Mouse (Mus musculus) forebrain, embryonic 14.5 days (tissue): ENCODE measurements at regions not wholly inside any gene's neighbourhood (a gene's known extent, or its start where the extent isn't known, plus 50 kb on each side); places are given as distances from the start of the nearest gene placed in this dataset.

Source experiments
- ATAC-seq: fragments of 200-750 bp; cut with Nextera tagmentation; 2 replicates; pipeline ENCODE4 v1.8.0; 2017; ENCODE audit warnings: mild to moderate bottlenecking, moderate library complexity
- DNase-seq: peaks from one replicate; pipeline ENCODE4 v3.0.0-alpha.2; 2015; ENCODE audit warnings: low spot score
- H3K27ac ChIP-seq: fragments of 300-500 bp; sonication (generic); 2 replicates; pipeline ENCODE4 v1.5.1; 2014; ENCODE audit warnings: low read depth, mild to moderate bottlenecking, control low read depth, low read length, moderate library complexity
- H3K27me3 ChIP-seq: fragments of 300-500 bp; sonication (generic); replicated peaks from 2 replicates; pipeline ENCODE4 v1.6.1; 2014; ENCODE audit warnings: low read length, control low read depth, mixed read lengths; ENCODE audit not compliant: control insufficient read depth, insufficient read depth
- H3K36me3 ChIP-seq: fragments of 300-500 bp; sonication (generic); 2 replicates; pipeline ENCODE4 v1.6.1; 2014; ENCODE audit warnings: low read length, control low read depth; ENCODE audit not compliant: control insufficient read depth, insufficient read depth
- H3K4me1 ChIP-seq: fragments of 300-500 bp; sonication (generic); 2 replicates; pipeline ENCODE4 v1.6.1; 2014; ENCODE audit warnings: antibody characterized with exemption, low read length, control low read depth; ENCODE audit not compliant: control insufficient read depth, insufficient read depth
- H3K4me2 ChIP-seq: fragments of 300-500 bp; sonication (generic); 2 replicates; pipeline ENCODE4 v1.6.1; 2014; ENCODE audit warnings: mild to moderate bottlenecking, control low read depth, low read length
- H3K4me3 ChIP-seq: fragments of 300-500 bp; sonication (generic); 2 replicates; pipeline ENCODE4 v1.5.1; 2014; ENCODE audit warnings: low read depth, low read length, control low read depth
- H3K9ac ChIP-seq: fragments of 300-500 bp; sonication (generic); 2 replicates; pipeline ENCODE4 v1.6.1; 2014; ENCODE audit warnings: mild to moderate bottlenecking, low read length, control low read depth, moderate library complexity
- H3K9me3 ChIP-seq: fragments of 300-500 bp; sonication (generic); replicated peaks from 2 replicates; pipeline ENCODE4 v1.6.1; 2016; ENCODE audit warnings: low read length, control low read depth, mixed read lengths; ENCODE audit not compliant: control insufficient read depth
- WGBS: fragments of 180-500 bp; shearing (Covaris S2); extraction: QIAGEN DNeasy Blood & Tissue Kit; methylation state at CpG from one replicate; pipeline ENCODE4 v1.1.7; 2014; 5-methylcytosine and 5-hydroxymethylcytosine counted together

- H3K9ac ChIP-seq, result no peak overlapping the region
- H3K9me3 ChIP-seq, result no peaks in the 10 kb centered on the region
- no peaks in the 10 kb centered on the region for H3K27me3 ChIP-seq
- H3K27ac ChIP-seq, result no peak overlapping the region
- H3K4me1 ChIP-seq, result no peaks in the 10 kb centered on the region
- ATAC-seq, result no peak
- DNase-seq, result no peak
- H3K4me2 ChIP-seq, result no peak overlapping the region
- WGBS, result 78% methylated on average over 1 of the region's 1 CpGs
- H3K36me3 ChIP-seq, result no peaks in the 10 kb centered on the region
- no peak overlapping the region for H3K4me3 ChIP-seq
Observed at GRCm38 (mm10) chr2:148327552-148327951, 67.6 kb upstream of the Sstr4 start.

- no peak overlapping the region for H3K4me2 ChIP-seq
- H3K9ac ChIP-seq, result no peak overlapping the region
- no peak overlapping the region for H3K27ac ChIP-seq
- H3K4me1 ChIP-seq, result no peaks in the 10 kb centered on the region
- no peak for DNase-seq
- WGBS, result 87% methylated on average over 2 of the region's 2 CpGs
- no peak for ATAC-seq
- H3K4me3 ChIP-seq, result no peak overlapping the region
- H3K27me3 ChIP-seq, result no peaks in the 10 kb centered on the region
- H3K9me3 ChIP-seq, result no peaks in the 10 kb centered on the region
- no peaks in the 10 kb centered on the region for H3K36me3 ChIP-seq
Observed at GRCm38 (mm10) chr2:148330368-148330767, 64.8 kb upstream of the Sstr4 start.

GRCm38 (mm10) chr2:148334555-148334954, 60.6 kb upstream of the Sstr4 start:
- Histone ChIP-seq H3K27me3 (no peaks in the 10 kb centered on the region), H3K9me3 (no peaks in the 10 kb centered on the region), H3K4me1 (no peaks in the 10 kb centered on the region), H3K27ac (no peak overlapping the region), H3K4me3 (no peak overlapping the region), H3K4me2 (no peak overlapping the region), H3K9ac (no peak overlapping the region), H3K36me3 (no peaks in the 10 kb centered on the region)
- ATAC-seq (no peak), DNase-seq (no peak)
- WGBS, result 90% methylated on average over 1 of the region's 1 CpGs

- no peak overlapping the region for H3K27ac ChIP-seq
- H3K4me2 ChIP-seq, result no peak overlapping the region
- DNase-seq, result no peak
- 89% methylated on average over 2 of the region's 2 CpGs for WGBS
- H3K36me3 ChIP-seq, result no peaks in the 10 kb centered on the region
- no peaks in the 10 kb centered on the region for H3K9me3 ChIP-seq
- no peaks in the 10 kb centered on the region for H3K27me3 ChIP-seq
- ATAC-seq, result no peak
- H3K4me1 ChIP-seq, result no peaks in the 10 kb centered on the region
- no peak overlapping the region for H3K4me3 ChIP-seq
- H3K9ac ChIP-seq, result no peak overlapping the region
Observed at GRCm38 (mm10) chr2:148336626-148337025, 58.5 kb upstream of the Sstr4 start.

GRCm38 (mm10) chr2:148338308-148338768, 56.8 kb upstream of the Sstr4 start:
- Histone ChIP-seq H3K4me2 (no peak overlapping the region), H3K9ac (no peak overlapping the region)
- no peak for ATAC-seq

GRCm38 (mm10) chr2:148338894-148339293, 56.2 kb upstream of the Sstr4 start:
- no peak overlapping the region for H3K4me2 ChIP-seq
- no peaks in the 10 kb centered on the region for H3K36me3 ChIP-seq
- H3K4me1 ChIP-seq, result no peaks in the 10 kb centered on the region
- no peak overlapping the region for H3K4me3 ChIP-seq
- no peak overlapping the region for H3K9ac ChIP-seq
- H3K27ac ChIP-seq, result no peak overlapping the region
- ATAC-seq (no peak), DNase-seq (no peak)
- H3K9me3 ChIP-seq, result no peaks in the 10 kb centered on the region
- H3K27me3 ChIP-seq, result no peaks in the 10 kb centered on the region

More at GRCm38 (mm10) chr2:148338308-148338768, 56.8 kb upstream of the Sstr4 start:
- Histone ChIP-seq H3K9me3 (no peaks in the 10 kb centered on the region), H3K4me1 (no peaks in the 10 kb centered on the region), H3K4me3 (no peak overlapping the region), H3K27ac (no peak overlapping the region), H3K27me3 (no peaks in the 10 kb centered on the region), H3K36me3 (no peaks in the 10 kb centered on the region)
- WGBS, result 41% methylated on average over 6 of the region's 6 CpGs
- DNase-seq, result peak; percentile 6

- H3K27me3 ChIP-seq, result no peaks in the 10 kb centered on the region
- no peak for ATAC-seq
- H3K27ac ChIP-seq, result no peak overlapping the region
- no peaks in the 10 kb centered on the region for H3K36me3 ChIP-seq
- no peak for DNase-seq
- H3K9ac ChIP-seq, result no peak overlapping the region
- no peak overlapping the region for H3K4me3 ChIP-seq
- no peaks in the 10 kb centered on the region for H3K4me1 ChIP-seq
- H3K9me3 ChIP-seq, result no peaks in the 10 kb centered on the region
- no peak overlapping the region for H3K4me2 ChIP-seq
- 84% methylated on average over 2 of the region's 2 CpGs for WGBS
Observed at GRCm38 (mm10) chr2:148344193-148344592, 51.0 kb upstream of the Sstr4 start.
